ENCODE assay signal across 9 mouse cellular contexts in the genomic region with DNA sequence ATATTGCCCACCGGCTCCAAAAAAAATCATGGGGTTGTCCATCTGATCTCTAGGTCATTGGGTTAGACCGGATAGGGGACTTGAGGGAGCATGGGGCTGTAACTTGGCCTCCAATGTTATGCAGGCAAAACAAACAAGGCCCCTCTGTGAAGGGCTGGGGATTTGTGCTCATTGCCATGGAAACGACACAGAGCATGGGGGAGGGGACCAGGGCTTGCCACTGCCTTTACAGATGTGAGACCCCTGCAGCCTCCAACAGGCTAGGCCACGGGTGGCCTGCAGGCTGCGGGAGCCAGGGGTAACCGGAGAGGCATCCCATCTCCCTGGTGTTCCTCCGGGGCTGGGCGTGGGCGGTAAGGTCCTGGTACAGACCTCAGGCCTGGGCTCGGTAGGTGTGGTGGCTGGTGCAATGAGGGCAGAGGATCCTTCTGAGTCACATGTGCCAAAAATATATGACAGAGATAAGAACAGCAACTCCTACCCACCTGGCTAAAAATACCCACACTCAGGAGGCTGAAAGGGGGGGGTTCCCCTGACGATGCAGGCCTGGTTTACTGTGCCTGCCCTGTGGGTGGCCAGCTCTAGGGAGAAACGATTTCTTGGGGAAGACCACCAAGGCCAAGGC. TPM values are rescaled to one million over a fixed set of nuclear protein-coding genes. Genes with fewer than 3 reads are reported as not detected.
DNase-seq lines count a peak whose midpoint lies in the region; ATAC-seq and TF ChIP-seq lines count a peak whose summit lies in the region.
"Had no signal": no experiment of that assay in that cellular context is flagged by ENCODE, and none has a peak within 500 bp of the region (broad histone marks: within the 10 kb centered on the region; RNA-seq: fewer than 3 reads in every experiment).

No protein-coding gene starts in this region.

- WGBS in forebrain, embryonic 11.5 days: 4% methylated on average over 12 of the region's 12 CpGs
- 5% methylated on average over 12 of the region's 12 CpGs for WGBS in hindbrain, embryonic 10.5 days
- 2% methylated on average over 12 of the region's 12 CpGs for WGBS in midbrain, embryonic 11.5 days
- 19% methylated on average over 12 of the region's 12 CpGs for WGBS in lung, postnatal 0 days

- TF ChIP-seq EP300 in lung, postnatal 0 days (IDR thresholded peaks at IDR 0.05): no peak

- no peaks in the 10 kb centered on the region for H3K36me3 ChIP-seq in forebrain, embryonic 11.5 days (ENCODE audit: control insufficient read depth, insufficient read depth, low read length)
- no peaks in the 10 kb centered on the region for H3K36me3 ChIP-seq in hindbrain, embryonic 10.5 days
- H3K36me3 ChIP-seq in midbrain, embryonic 11.5 days (ENCODE audit: control insufficient read depth, insufficient read depth, low read length): no peaks in the 10 kb centered on the region
- H3K36me3 ChIP-seq in lung, postnatal 0 days (ENCODE audit: insufficient read depth, low read length): no peaks in the 10 kb centered on the region
- H3K36me3 ChIP-seq: lung, embryonic 15.5 days had no signal

- no peak overlapping the region for H3K4me2 ChIP-seq in forebrain, embryonic 11.5 days (ENCODE audit: low read depth, low read length, severe bottlenecking)
- peak overlapping the region; percentile 20; the same call in 1 of the 2 replicates for H3K4me2 ChIP-seq in midbrain, embryonic 11.5 days
- no peak overlapping the region for H3K4me2 ChIP-seq in lung, postnatal 0 days (replicated peaks; ENCODE audit: low read depth, low read length)
- H3K4me2 ChIP-seq: lung, embryonic 15.5 days had no signal

- peak; percentile 72 for DNase-seq in R1 (ENCODE audit: low read depth, low spot score)
- DNase-seq in forebrain, embryonic 11.5 days (ENCODE audit: low spot score): peak; percentile 84
- DNase-seq in hindbrain, embryonic 10.5 days (ENCODE audit: low spot score): peak; percentile 90
- DNase-seq in midbrain, embryonic 11.5 days (ENCODE audit: low spot score, missing footprints): peak; percentile 97
- no peak for DNase-seq in lung, postnatal 14 days
- DNase-seq in layer of hippocampus, adult 8-10 months (ENCODE audit: low spot score in 2 of 2): no peak
- DNase-seq in lung, postnatal 0 days (ENCODE audit: low spot score): no peak
- no peak for DNase-seq in ovary, postnatal 10 days (ENCODE audit: low spot score)

- H3K4me1 ChIP-seq in forebrain, embryonic 11.5 days (replicated peaks; ENCODE audit: control insufficient read depth, insufficient read depth, low read length): peaks cover 20% of the 10 kb centered on the region
- H3K4me1 ChIP-seq in hindbrain, embryonic 10.5 days (replicated peaks): peaks cover 86% of the 10 kb centered on the region
- H3K4me1 ChIP-seq in midbrain, embryonic 11.5 days (ENCODE audit: control insufficient read depth, insufficient read depth, low read length): peaks cover 38% of the 10 kb centered on the region
- H3K4me1 ChIP-seq in lung, postnatal 0 days (ENCODE audit: insufficient read depth, low read depth, low read length): no peaks in the 10 kb centered on the region

- peak; percentile 72 for ATAC-seq in forebrain, embryonic 11.5 days (replicated peaks; ENCODE audit: low FRiP score)
- ATAC-seq in midbrain, embryonic 11.5 days (ENCODE audit: low FRiP score): peak; percentile 86
- ATAC-seq in lung, postnatal 0 days: no peak

- no peak overlapping the region for H3K4me3 ChIP-seq in forebrain, embryonic 11.5 days (ENCODE audit: low read depth, low read length)
- peak overlapping the region; percentile 27; the same call in 1 of the 2 replicates for H3K4me3 ChIP-seq in hindbrain, embryonic 10.5 days
- H3K4me3 ChIP-seq in midbrain, embryonic 11.5 days (ENCODE audit: low read depth, low read length): no peak overlapping the region
- no peak overlapping the region for H3K4me3 ChIP-seq in lung, postnatal 0 days (ENCODE audit: low read depth, low read length)
- H3K4me3 ChIP-seq: lung, embryonic 15.5 days had no signal

- H3K27me3 ChIP-seq in forebrain, embryonic 11.5 days (ENCODE audit: control insufficient read depth, insufficient read depth, low read length): peaks cover 17% of the 10 kb centered on the region
- H3K27me3 ChIP-seq in hindbrain, embryonic 10.5 days (ENCODE audit: insufficient read depth, poor library complexity, severe bottlenecking): peaks cover 94% of the 10 kb centered on the region
- H3K27me3 ChIP-seq in midbrain, embryonic 11.5 days (ENCODE audit: control insufficient read depth, insufficient read depth, low read length): peaks cover 69% of the 10 kb centered on the region
- no peaks in the 10 kb centered on the region for H3K27me3 ChIP-seq in lung, postnatal 0 days (replicated peaks; ENCODE audit: insufficient read depth, low read length)
- H3K27me3 ChIP-seq: lung, embryonic 15.5 days had no signal

- no peaks in the 10 kb centered on the region for H3K9me3 ChIP-seq in forebrain, embryonic 11.5 days (ENCODE audit: control insufficient read depth, low read length)
- H3K9me3 ChIP-seq in hindbrain, embryonic 10.5 days: no peaks in the 10 kb centered on the region
- no peaks in the 10 kb centered on the region for H3K9me3 ChIP-seq in midbrain, embryonic 11.5 days (ENCODE audit: control insufficient read depth, low read length)
- no peaks in the 10 kb centered on the region for H3K9me3 ChIP-seq in lung, postnatal 0 days (ENCODE audit: low read length)
- H3K9me3 ChIP-seq: lung, embryonic 15.5 days had no signal

- peak overlapping the region; percentile 17; the same call in 1 of the 2 replicates for H3K9ac ChIP-seq in forebrain, embryonic 11.5 days (ENCODE audit: low read length)
- peak overlapping the region; percentile 16; the same call in 1 of the 2 replicates for H3K9ac ChIP-seq in midbrain, embryonic 11.5 days (ENCODE audit: low read length)
- no peak overlapping the region for H3K9ac ChIP-seq in lung, postnatal 0 days (replicated peaks; ENCODE audit: low read depth)
- H3K9ac ChIP-seq: lung, embryonic 15.5 days had no signal

- no peak overlapping the region for H3K27ac ChIP-seq in forebrain, embryonic 11.5 days (ENCODE audit: low read depth, low read length)
- peak overlapping the region; percentile 81 for H3K27ac ChIP-seq in hindbrain, embryonic 10.5 days
- peak overlapping the region; percentile 59 for H3K27ac ChIP-seq in midbrain, embryonic 11.5 days (ENCODE audit: low read depth, low read length)
- H3K27ac ChIP-seq in lung, postnatal 0 days (ENCODE audit: low read length): no peak overlapping the region
- H3K27ac ChIP-seq: lung, embryonic 15.5 days had no signal

- TF ChIP-seq CTCF in lung, postnatal 0 days (IDR thresholded peaks at IDR 0.05): no peak

RNA-seq across cellular contexts. Expression of gene Lmx1b, which starts 47.3 kb away (rescaled TPM):
- 1.0 and 1.6 TPM in 2 replicates for polyA plus RNA-seq in forebrain, embryonic 11.5 days (2014; fragmentation: Nextera tagmentation; extraction: Ambion mirVana)
- polyA plus RNA-seq in hindbrain, embryonic 10.5 days (2016; fragmentation: Nextera tagmentation; extraction: Ambion mirVana): 2.5 and 7.7 TPM in 2 replicates
- polyA plus RNA-seq in midbrain, embryonic 11.5 days (2014; fragmentation: Nextera tagmentation; extraction: Ambion mirVana): 2.0 and 2.2 TPM in 2 replicates
- under 1 TPM in 2 of 4 experiments, not detected in 2; 0.08 to 0.55 TPM for total RNA-seq in layer of hippocampus, adult 8-10 months (2022)
- polyA plus RNA-seq in lung, postnatal 0 days (2015; fragmentation: Nextera tagmentation; extraction: Ambion mirVana): not detected in 2 replicates

Comparison
In these comparisons a context has a peak if more than half of its experiments do, and no peak if none do; other contexts are left out.
1. DNase-seq: peak in R1 (single experiment), forebrain, embryonic 11.5 days (single experiment), hindbrain, embryonic 10.5 days (single experiment) and midbrain, embryonic 11.5 days (single experiment); none in lung, postnatal 14 days (single experiment), layer of hippocampus, adult 8-10 months (0 of 2), lung, postnatal 0 days (single experiment) and ovary, postnatal 10 days (single experiment).
2. H3K27ac ChIP-seq: peak in hindbrain, embryonic 10.5 days (single experiment) and midbrain, embryonic 11.5 days (single experiment); none in forebrain, embryonic 11.5 days (single experiment) and lung, postnatal 0 days (single experiment).